Mouse (Mus musculus) macrophage (primary cell): ENCODE measurements around the gene Nanog. TPM values are rescaled to one million over a fixed set of nuclear protein-coding genes. Genes with fewer than 3 reads are reported as not detected.
A peak's percentile ranks its signal among the peaks of the same experiment; 100 is the strongest.

ENCODE experiments used
- H3K27ac ChIP-seq: fragments of 350-480 bp; formaldehyde crosslinking; 2 replicates; pipeline ENCODE4 v1.9.0; 2021
- H3K36me3 ChIP-seq: fragments of 350-480 bp; formaldehyde crosslinking; 2 replicates; pipeline ENCODE4 v1.9.0; 2021; ENCODE audit errors: inconsistent target
- H3K4me3 ChIP-seq: fragments of 350-480 bp; formaldehyde crosslinking; 2 replicates; pipeline ENCODE4 v1.9.0; 2021; ENCODE audit errors: inconsistent target
- H3K79me2 ChIP-seq: fragments of 350-480 bp; formaldehyde crosslinking; 2 replicates; pipeline ENCODE4 v1.9.0; 2021; ENCODE audit errors: inconsistent target
- WGBS: methylation state at CpG from one replicate; pipeline ENCODE4 v1.1.7; 2026; ENCODE audit warnings: inconsistent platforms; ENCODE audit not compliant: missing documents; 5-methylcytosine and 5-hydroxymethylcytosine counted together
- polyA plus RNA-seq: library from polyadenylated mRNA; stranded (reverse); fragments of 250-400 nt; gene quantifications from 3 replicates; pipeline ENCODE4 v1.2.4, GENCODE M21; 2018; ENCODE audit warnings: inconsistent platforms
- total RNA-seq, 78 experiments: library from RNA; depleted of rRNA; stranded (reverse); fragments of 250-400 nt; gene quantifications; 1 replicate in 9 of 78; 2 replicates in 24 of 78; 3 replicates in 43 of 78; 4 replicates in 2 of 78; pipeline ENCODE4 v1.2.4; 2018; ENCODE audit warnings: inconsistent platforms in 56 of 78

Gene Nanog
- total RNA-seq (2018; cell fraction: chromatin; rRNA removed), result not detected
- not detected for total RNA-seq (2018; cell fraction: cytosol; rRNA removed)
- total RNA-seq (2018; cell fraction: nucleus; rRNA removed), result not detected
- polyA plus RNA-seq, result not detected in 3 replicates

GRCm38 (mm10) chr6:122707036-122707800 is at the start of gene Nanog:
Nanog (plus strand) TSS chr6:122707489.
- Histone ChIP-seq H3K4me3 (no peak within 1 kb of the TSS), H3K36me3 (no peaks in the 10 kb centered on the region), H3K79me2 (no peaks in the 10 kb centered on the region), H3K27ac (no peak within 1 kb of the TSS)
- WGBS, result 40% methylated on average over 11 of the region's 12 CpGs

DNA sequence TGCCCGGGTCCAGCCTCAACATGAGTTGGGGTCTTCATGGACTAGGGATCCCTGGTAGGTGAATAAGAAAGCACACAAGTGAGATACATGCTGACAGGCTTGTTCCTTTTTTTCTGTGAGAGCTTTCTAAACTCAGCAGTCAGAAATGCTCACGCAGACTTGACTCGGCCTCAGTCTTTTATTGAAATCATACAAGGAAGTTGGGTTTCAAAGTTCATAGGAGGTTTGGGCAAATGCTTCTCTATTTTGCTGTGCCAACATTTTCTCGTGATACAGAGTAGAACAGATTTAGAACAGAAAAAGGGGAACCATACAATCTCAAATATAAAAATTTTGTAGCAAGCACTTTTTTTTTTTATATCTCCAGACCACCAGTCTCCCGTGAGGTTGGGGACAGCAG is 49.7 kb upstream of the Nanog start:
- WGBS, result 15% methylated on average over 5 of the region's 5 CpGs
- Histone ChIP-seq H3K79me2 (no peaks in the 10 kb centered on the region; the same call in 1 of the 2 replicates), H3K36me3 (no peaks in the 10 kb centered on the region), H3K4me3 (no peak overlapping the region), H3K27ac (peak overlapping the region; percentile 100)

DNA sequence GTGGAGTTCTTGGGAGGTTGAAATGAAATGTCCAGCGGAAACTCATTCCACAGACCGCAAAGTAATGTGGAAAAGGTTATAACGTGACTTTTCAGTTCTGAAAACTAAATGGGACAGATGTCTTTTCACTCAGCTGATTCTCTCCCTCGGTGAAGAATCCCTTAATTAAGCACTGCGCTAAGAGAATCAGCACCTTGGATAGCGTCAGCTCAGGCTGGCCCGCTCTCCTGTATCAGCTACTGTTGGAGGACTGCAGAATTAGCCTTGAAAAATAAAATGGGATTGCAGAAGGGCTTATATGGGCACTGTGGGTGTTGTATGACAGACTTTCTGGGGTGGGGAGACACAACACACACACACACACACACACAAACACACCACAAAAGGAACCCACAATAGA is 47.7 kb upstream of the Nanog start:
- H3K4me3 ChIP-seq, result no peak overlapping the region
- 31% methylated on average over 7 of the region's 7 CpGs for WGBS

GRCm38 (mm10) chr6:122660601-122661379 is 46.5 kb upstream of the Nanog start:
- H3K36me3 ChIP-seq, result no peaks in the 10 kb centered on the region
- no peak overlapping the region for H3K27ac ChIP-seq
- no peak overlapping the region for H3K4me3 ChIP-seq
- H3K79me2 ChIP-seq, result no peaks in the 10 kb centered on the region
- 52% methylated on average over 8 of the region's 8 CpGs for WGBS

More for the DNA sequence above, 47.7 kb upstream of the Nanog start:
- Histone ChIP-seq H3K36me3 (no peaks in the 10 kb centered on the region), H3K27ac (no peak overlapping the region), H3K79me2 (no peaks in the 10 kb centered on the region)

DNA sequence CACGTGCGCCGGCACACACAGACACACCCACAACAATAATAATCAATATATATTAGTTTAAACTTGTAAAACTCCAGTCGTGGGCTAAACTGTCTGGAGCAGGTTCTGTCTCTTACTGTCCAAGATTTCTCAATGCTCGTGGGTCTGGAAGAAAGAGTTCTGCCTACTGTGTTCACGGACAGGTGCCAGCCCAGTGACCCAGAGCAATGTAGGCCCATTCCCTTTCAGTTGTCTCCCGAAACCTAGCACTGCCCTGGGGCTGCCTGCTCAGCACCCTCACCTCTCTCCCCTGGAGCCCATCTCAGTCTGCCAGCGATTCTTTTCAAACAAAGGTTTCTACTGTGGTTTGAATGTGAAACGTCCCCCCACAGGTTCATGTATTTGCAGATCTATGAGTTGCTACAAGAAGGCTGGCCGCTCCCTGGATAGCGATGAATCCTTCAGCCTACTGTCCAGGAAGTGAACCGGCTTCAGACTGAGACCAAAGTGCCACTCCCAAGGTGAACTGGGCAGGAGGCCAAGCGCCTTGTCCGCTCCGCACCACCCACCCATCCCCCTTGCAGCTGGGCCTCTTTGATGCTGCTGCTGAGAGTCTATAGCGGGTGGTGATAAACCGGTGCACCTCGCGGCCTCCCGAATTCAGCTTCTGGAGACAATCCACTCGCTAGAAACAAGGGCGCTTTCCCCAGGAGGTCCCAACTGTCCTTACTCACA is 44.6 kb upstream of the Nanog start:
- Histone ChIP-seq H3K27ac (no peak overlapping the region), H3K79me2 (no peaks in the 10 kb centered on the region), H3K4me3 (no peak overlapping the region), H3K36me3 (no peaks in the 10 kb centered on the region)
- 84% methylated on average over 17 of the region's 22 CpGs for WGBS

DNA sequence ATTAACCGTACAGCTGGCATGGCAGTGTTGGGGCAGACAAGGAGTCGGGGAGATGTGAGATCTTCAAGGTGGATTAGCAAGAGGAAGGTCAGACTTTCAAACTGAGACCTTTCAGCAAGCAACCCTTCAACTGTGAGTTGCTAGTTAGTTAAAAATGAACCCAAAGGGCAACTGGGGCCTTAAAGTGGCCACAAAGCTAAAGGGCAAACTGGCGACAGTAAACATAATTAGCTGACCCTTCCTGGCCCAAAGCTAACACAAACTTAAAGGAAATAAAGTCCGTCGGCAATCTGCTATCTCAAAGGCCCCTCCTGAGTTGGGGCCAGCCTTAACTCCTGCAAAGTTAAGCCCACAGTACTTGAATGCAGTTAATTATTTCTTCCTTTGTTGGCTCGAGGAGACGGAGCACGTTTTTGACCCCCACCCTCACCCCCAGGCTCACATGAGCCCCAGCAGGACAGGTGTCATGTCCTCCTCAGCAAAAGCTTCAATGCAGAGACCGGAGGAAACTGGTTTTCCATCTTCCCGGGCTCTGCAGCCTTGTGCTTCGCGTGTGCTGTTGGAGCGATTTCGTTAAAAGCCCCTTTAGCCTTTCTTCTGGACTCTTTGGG is 43.6 kb upstream of the Nanog start:
- no peaks in the 10 kb centered on the region for H3K79me2 ChIP-seq
- 77% methylated on average over 13 of the region's 14 CpGs for WGBS
- H3K4me3 ChIP-seq, result no peak overlapping the region
- H3K27ac ChIP-seq, result no peak overlapping the region
- H3K36me3 ChIP-seq, result no peaks in the 10 kb centered on the region

- Histone ChIP-seq H3K36me3 (no peaks in the 10 kb centered on the region), H3K27ac (no peak overlapping the region), H3K79me2 (no peaks in the 10 kb centered on the region), H3K4me3 (no peak overlapping the region)
- WGBS, result 84% methylated on average over 7 of the region's 7 CpGs
These were observed 41.4 kb upstream of the Nanog start for GRCm38 (mm10) chr6:122665866-122666265.

- no peaks in the 10 kb centered on the region for H3K79me2 ChIP-seq
- H3K4me3 ChIP-seq, result no peak overlapping the region
- WGBS, result 88% methylated on average over 5 of the region's 5 CpGs
- H3K36me3 ChIP-seq, result no peaks in the 10 kb centered on the region
- H3K27ac ChIP-seq, result no peak overlapping the region
These were observed 39.6 kb upstream of the Nanog start for GRCm38 (mm10) chr6:122667715-122668114.

DNA sequence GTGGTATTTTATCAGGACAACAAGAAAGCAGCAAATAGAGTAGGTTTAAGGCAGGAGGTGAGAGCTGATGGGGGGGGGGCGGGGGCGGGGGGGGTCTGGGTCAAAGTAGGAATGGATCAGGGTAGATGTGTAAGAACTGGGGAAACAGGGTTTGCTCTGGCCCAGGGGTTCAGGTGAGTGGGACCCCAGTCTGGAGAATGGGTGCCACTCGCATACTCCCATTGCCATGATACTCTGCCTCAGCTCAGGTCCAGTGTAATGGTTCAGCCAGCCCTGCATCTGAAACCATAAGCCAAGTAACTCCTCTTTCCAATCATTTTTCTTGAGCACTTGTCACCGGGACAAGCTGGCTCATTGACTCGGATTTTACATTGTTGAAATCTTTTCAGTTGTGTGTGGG is 38.5 kb upstream of the Nanog start:
- Histone ChIP-seq H3K27ac (no peak overlapping the region), H3K79me2 (no peaks in the 10 kb centered on the region), H3K4me3 (no peak overlapping the region), H3K36me3 (no peaks in the 10 kb centered on the region)
- 84% methylated on average over 5 of the region's 5 CpGs for WGBS

DNA sequence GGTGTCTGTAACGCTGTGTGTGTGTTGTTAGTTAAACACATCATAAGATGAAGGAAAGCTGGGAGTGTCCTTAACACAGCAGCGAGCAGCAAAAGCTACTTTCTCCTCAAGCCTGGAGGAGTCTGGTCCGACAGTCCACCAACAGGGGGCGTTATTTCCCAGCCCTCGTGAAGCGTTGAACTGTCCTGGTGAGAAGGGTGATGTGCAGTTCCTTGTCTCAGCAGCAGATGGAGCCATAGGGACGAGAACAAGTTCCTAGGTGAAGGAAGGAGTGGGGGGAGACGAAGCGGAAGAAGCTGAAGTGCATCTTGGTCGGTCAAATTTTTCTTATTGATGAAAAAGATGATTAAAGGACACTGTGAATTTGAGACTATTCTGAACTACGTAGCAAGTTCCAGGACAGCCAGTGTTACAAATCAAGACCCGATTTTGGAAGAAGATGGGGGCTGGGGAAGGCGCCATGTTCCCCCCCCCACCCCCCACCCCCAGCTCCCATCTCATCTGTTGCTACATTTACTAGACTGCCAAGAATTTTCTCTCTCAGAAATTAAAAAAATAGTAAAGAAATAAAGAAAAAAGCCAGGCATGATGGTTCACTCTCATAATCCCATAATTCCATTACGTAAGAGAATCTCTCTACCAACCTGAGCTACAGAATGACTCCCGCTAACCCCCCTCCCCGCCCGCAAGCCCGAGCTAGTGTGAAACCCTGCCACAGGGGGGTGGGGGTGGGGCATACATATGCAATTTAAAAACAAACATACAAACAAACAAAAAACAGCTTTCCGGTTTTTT is 37.7 kb upstream of the Nanog start:
- H3K79me2 ChIP-seq, result no peaks in the 10 kb centered on the region
- no peak overlapping the region for H3K4me3 ChIP-seq
- H3K27ac ChIP-seq, result no peak overlapping the region
- H3K36me3 ChIP-seq, result no peaks in the 10 kb centered on the region
- 15% methylated on average over 18 of the region's 19 CpGs for WGBS

- Histone ChIP-seq H3K79me2 (no peaks in the 10 kb centered on the region), H3K4me3 (no peak overlapping the region), H3K27ac (no peak overlapping the region), H3K36me3 (no peaks in the 10 kb centered on the region)
- WGBS, result 72% methylated on average over 10 of the region's 10 CpGs
These were observed 37.1 kb upstream of the Nanog start for GRCm38 (mm10) chr6:122670201-122670551.

GRCm38 (mm10) chr6:122670841-122671240 is 36.4 kb upstream of the Nanog start:
- Histone ChIP-seq H3K36me3 (no peaks in the 10 kb centered on the region), H3K79me2 (no peaks in the 10 kb centered on the region), H3K27ac (no peak overlapping the region), H3K4me3 (no peak overlapping the region)
- WGBS, result 90% methylated on average over 4 of the region's 4 CpGs

- Histone ChIP-seq H3K79me2 (no peaks in the 10 kb centered on the region), H3K4me3 (no peak overlapping the region), H3K36me3 (no peaks in the 10 kb centered on the region), H3K27ac (no peak overlapping the region)
- WGBS, result 86% methylated on average over 8 of the region's 8 CpGs
These were observed 34.5 kb upstream of the Nanog start for GRCm38 (mm10) chr6:122672746-122673145.

- Histone ChIP-seq H3K79me2 (no peaks in the 10 kb centered on the region), H3K4me3 (no peak overlapping the region), H3K27ac (no peak overlapping the region), H3K36me3 (no peaks in the 10 kb centered on the region)
- WGBS, result 92% methylated on average over 3 of the region's 3 CpGs
These were observed 24.6 kb upstream of the Nanog start for GRCm38 (mm10) chr6:122682646-122683045.
